Mouse (Mus musculus) retina, postnatal 1 day (tissue): ENCODE data around the gene Sema7a.
A peak's percentile ranks its signal among the peaks of the same experiment; 100 is the strongest.

ENCODE experiments used
- DNase-seq: peaks from one replicate; pipeline ENCODE4 v3.0.0-alpha.2; 2012

The Sema7a gene

GRCm38 (mm10) chr9:57939431-57940348 lies at the start of gene Sema7a:
Sema7a (plus strand) TSS chr9:57940112.
- DNase-seq = peak; percentile 87

DNA sequence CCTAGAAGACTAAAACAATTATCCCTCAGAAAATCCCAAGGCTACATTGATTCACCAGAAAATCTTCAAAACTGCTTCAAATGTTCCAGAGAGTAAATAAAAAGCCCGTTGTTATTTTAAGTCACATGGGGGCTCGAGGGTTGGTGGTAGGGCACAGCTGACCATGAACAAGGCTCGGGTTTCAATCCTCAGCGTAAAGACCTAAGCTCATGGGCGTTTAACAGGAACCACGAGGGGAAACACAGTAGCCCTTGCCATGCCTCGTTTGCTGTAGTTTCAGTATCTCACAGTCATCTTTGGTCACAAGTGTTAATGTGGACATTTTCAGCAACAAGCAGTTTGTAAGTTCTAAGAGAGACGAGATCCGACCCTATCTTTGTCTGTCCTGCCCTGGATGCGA lies 39.4 kb upstream of the Sema7a start:
- DNase-seq = no peak

DNA sequence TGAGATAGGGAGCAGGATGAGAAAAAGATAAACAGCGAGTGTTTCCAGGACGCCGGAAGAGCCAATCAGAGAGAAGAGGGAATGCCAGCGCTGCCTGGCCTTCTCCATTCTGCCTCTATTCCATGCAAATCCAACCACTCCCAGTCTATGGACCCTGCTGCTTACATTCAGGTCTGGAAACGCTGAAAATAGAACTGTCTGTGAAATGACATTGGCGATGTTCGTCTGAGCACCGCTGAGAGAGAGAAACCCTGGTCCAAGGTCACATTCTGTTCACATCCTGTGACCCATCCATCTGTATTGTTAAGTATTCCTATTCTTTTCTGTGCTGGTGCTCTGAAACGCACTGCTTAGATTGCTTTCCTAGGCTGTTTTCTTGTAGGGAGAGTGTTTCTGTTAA lies 38.7 kb upstream of the Sema7a start:
- peak; percentile 36 for DNase-seq

DNA sequence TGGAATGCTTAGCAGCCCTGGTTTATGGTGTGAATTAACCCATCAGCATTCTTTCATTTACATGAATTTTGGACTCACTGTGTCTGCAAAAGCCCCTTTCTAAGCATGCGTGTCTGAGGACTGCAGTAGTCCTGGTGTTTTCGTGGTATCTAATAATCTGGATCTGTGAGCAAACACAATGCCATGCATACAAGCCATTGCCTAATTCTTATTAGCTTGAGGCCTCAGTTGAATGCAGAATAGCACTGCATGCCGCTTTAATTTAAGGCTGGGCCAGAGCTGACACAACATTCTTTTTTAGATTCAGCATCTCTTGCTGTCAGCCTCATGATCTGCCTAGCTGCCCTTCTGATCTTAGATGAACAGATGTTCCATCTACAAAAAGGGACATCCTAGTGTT lies 38.3 kb upstream of the Sema7a start:
- peak; percentile 58 for DNase-seq

- peak; percentile 2 for DNase-seq
These were observed 37.8 kb upstream of the Sema7a start for GRCm38 (mm10) chr9:57902132-57902531.

DNA sequence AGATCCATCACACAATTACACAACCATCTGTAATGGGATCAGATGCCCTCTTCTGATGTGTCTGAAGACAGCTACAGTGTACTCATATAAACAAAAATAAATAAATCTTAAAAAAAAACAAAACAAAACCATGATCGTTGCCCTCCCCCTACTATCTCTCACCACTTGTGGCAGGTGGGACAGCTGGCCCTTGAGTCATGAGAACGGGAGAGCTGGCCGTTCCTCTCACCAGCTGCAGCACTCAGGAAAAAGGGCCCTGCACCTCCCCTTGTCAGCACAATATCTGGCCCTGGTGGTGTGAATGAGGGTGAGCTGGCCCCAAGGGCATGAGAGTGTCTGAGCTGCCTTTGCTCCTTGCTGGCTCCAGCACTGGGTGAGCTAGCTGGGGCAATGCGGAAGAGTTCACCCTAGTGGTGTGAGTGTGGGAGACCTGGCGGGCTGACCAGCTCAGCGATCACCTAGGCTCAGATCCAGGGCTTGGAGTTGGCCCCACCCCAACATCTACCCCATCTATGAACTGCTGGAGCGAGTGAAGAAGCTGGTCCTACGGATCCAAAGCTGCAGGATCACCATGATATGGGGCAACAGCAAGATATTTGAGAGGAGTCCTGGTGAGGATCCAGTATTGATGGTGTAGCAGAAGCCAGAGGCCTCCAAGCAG lies 36.2 kb upstream of the Sema7a start:
- DNase-seq = peak; percentile 6

DNA sequence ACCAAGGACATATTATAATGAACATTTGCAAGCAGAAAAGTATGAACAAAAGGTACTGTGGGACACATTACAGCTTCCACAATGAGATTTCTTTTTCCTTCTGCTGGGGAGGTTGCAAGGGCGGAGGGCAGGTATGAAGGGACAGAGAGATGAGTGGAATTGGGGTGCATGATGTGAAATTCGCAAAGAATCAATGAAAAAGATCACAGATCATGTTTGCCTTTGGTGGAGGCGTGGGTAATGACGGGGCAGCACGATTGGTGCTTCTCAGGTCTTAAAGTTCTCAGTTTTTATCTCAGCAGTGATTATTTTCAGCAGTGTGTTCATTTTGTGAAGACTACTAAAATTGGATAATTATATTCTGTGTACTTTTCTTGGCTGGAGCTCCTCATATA lies 35.7 kb upstream of the Sema7a start:
- no peak for DNase-seq

GRCm38 (mm10) chr9:57907206-57907605 lies 32.7 kb upstream of the Sema7a start:
- DNase-seq = no peak

DNA sequence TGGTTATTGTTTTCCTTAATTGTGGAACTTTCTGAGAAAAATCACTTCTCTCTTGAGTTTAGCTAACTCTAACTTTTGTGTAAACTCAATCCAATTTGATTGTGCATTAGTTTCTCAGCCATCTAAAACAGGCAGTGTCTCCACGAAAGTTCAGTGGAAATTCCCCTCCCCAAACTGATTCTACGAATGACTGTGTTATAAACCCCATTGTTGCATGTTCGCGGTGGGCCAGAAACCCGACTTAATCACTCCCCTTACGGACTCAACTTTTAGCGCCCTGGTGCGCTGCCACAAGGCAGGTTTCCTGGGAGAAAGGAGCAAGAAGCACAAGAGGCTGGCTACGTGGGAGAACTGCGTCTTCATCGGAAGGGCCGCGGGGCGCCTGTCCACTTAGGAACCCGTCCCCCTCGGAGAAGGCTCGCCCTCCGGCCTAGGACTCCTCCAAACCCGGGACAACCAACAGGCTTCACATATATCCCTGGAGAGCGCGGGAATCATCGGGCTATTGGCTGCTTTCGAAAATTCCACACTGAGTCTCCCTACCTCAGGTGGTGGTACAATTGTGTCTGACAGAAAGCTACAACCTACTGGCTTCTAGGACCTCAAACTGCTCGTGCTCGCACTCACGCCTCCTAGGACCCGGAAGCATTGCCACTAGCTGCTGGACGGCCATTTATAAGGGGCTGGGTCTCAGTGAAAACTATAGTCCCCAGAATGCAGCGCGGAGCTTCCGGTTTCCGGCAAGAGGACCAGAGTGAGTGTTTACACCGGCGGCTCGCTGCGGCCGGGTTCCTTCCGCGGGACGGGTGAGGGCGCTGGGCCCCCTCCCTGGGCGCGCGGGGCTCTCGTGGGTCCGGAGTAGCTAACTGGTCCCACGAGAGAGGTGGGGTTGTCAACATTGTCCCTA lies 29.4 kb upstream of the Sema7a start, which contains the start of gene Ubl7:
TSS of gene Ubl7 (plus strand) at position 726 of the 907 bp plus-strand sequence.
- peak; percentile 95 for DNase-seq

DNA sequence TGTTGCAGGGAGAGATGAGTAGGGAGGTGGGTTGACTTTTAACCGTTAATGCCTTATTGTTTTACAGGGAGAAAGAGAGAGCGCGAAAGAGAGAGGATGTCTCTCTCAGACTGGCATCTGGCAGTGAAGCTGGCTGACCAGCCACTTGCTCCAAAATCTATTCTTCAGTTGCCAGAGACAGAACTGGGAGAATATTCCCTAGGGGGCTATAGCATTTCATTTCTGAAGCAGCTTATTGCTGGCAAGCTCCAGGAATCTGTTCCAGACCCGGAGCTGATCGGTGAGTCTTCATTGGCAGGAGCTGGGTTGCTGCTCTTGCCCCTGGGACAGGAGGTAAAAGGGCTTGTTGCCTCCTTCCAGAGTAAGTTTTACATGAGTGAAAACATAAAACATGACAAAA lies 27.3 kb upstream of the Sema7a start:
- no peak for DNase-seq

DNA sequence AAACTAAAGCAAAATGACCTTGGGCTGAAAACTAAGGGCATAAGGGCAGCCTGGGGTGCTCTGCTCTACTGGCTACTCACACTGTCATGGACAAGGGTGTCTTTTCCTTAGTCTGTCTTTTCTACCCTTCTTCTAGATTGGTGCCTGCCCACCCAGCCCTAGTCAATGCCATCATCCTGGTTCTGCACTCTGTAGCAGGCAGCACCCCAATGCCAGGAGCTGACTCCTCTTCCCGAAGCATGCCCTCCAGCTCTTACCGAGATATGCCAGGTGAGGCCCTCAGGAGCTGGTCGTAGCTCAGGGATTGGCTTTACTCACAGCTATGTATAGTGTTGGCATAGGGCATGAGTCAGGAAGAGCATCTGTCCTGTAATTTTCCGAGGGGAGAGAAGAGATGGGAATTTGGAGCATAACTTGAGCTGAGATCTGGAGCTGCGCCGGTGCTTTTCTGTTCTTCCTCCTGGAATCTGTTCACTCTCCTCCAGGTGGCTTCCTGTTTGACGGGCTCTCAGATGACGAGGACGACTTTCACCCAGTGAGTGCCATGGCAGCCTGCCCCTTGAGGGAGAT lies 18.3 kb upstream of the Sema7a start:
- DNase-seq = no peak

DNA sequence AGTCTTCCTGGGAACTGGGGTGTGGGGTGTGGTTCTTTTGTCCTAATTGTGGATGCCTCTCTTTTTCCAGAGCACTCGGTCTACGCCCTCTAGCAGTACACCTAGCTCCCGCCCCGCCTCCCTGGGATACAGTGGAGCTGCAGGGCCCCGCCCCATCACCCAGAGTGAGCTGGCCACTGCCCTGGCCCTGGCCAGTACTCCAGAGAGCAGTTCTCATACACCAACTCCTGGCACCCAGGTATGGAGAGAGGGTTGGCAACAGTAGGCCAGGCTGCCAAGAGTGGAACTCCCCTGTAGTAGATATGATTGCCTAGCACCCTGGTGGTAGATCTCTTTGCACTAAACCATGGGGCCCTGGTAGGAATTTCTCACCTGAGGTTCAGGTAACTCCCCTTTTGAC lies 17.5 kb upstream of the Sema7a start:
- DNase-seq = no peak

DNA sequence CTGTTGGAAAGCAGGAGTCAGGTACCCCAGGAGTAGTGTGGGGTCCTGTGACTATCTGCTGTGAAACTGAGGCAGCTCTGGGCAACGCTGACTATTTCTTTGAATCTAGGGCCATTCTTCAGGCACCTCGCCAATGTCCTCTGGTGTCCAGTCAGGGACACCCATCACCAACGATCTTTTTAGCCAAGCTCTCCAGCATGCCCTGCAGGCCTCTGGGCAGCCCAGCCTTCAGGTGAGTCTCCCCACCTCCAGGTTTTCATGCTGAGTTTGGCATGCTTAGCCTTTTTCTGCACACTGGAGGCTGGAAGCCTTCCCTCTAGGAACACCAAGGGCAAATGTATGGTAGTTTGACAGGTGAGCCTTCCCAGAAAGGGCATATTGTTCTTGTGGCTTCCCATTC lies 16.9 kb upstream of the Sema7a start:
- no peak for DNase-seq

DNA sequence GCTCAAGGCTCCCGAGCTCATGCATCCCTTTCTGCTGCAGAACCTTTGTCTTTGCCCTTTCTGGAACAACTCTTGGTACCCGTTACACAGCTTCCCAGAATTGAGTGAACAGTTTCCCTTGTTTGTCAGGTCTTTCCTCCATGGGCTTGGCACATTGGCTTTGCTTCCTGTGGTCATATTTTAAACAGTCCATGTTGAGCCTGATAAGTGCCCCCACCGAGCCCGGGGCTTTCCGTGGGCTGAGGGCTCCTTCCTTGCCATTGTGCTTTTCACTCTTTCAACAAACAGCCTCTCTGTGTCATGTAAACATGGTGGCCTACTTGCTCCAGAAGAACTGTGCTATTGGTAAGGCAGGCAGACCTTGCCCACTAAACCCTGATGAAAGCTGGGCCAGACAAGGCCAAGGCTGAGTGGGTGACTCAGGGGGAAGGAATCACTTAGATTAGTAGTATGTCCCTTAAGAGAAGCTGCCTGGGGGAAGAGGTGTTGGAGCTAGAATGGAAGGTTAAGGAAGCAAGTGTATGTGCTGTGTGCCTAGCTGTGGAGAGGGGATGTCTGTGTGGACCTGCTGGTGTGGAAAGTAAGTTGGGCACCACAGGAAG lies 8.6 kb upstream of the Sema7a start:
- DNase-seq = no peak

GRCm38 (mm10) chr9:57932253-57932652 lies 7.7 kb upstream of the Sema7a start:
- DNase-seq = no peak

DNA sequence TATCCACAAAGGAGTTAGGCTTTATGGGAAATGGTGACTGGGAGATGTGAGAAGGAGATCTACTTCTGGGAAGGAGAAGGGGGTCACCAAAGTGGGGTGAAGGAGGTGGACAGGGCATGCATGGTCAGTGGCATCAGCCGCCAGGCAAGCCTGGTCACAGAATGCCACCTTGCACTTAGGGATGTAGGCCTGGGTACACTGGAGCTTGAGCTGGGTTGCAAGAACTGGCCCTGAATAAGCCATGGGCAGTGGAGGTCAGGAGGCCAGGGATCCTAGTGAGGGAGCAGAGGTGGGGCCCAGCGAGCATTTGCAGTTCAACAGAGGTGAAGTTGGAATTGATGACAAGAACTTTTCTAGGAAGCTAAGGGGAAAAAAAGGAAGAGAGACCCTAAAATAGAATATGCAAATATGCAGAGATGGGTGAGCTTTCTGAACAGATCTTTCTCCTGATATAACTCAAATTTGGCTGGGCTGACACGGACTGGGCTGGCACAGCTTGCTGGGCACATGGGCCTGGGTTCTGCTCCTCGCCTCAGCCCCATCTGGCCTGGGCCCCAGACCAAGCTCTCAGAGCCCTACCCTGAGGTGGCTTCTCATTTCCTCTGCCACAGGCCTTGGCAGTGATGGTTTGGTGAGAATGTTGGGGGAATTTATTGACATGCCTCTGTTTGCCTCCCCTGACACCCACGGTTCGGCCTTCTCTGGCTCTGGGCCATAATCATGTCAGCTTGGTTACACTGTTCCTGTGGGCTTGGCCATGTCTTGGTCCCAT lies 6.9 kb upstream of the Sema7a start:
- no peak for DNase-seq

DNA sequence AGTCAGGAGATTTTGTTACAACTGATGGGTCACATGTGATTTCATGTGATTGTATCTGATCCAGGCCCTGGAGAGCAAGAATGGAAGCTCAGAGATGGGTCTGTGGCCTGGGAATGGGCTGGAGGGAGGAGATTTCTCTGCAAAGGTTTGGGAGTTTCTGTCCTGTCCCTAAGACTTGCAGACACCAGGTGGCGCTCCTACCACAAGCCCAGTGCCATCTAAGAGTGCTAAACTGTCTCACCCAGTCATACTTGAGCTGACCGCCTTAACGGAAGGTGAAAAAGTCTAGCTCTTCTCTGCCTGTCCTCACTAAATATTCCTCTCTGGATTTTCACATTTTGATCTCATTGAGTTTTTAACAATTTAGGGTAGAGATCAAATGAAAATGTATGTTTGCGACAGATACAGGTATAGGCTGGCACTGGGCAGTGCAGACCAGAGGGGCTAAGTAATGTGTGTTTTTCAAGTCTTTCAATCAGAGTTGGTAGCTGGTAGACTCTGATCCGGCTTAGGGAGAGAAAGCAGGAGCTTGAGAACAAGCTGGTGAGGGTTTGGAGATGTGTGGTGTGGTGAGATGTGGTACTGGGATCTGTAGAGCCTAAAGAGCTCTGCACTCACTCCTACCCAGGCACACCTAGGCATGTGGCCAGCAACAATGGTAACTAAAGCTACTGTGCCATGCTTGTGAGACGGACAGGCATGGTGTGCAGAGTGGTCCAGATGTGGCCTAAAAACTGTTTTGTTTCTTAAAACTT lies 4.1 kb upstream of the Sema7a start:
- DNase-seq = peak; percentile 88

DNA sequence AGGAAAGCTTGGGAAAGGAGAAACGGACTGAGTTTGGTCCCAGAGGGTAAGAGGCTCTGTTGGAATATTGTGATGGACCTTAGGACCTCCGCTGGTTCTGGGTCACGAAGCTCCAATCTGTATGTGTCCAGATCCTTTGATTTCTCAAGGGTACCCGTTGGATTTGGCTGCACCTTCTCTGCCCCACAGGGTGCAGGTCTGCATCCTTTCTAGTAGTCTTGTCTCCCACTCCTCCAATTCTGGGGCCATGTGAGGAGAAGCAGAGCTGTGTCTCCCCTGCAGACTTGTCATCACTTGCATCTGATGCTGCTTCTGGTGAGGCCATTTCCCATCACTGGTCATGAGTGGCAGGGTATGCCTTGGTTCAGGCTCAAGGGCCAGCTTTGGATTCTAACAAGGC lies 2.7 kb upstream of the Sema7a start:
- no peak for DNase-seq

GRCm38 (mm10) chr9:57937651-57938050 lies 2.3 kb upstream of the Sema7a start:
- DNase-seq = no peak

GRCm38 (mm10) chr9:57938225-57939055 lies 1.5 kb upstream of the Sema7a start:
- DNase-seq = no peak
